Mouse (Mus musculus) cerebellum, postnatal 10 days (tissue): ENCODE measurements around the gene Daglb.
A peak's percentile ranks its signal among the peaks of the same experiment; 100 is the strongest.
"Not testable (repeated sequence)": the region's sequence is repeated elsewhere in the genome, so short reads cannot be mapped to it uniquely, and the experiment has no call there.

ENCODE experiments used
- DNase-seq, 2 experiments: peaks; one replicate each; pipeline ENCODE4 v3.0.0; 2021; ENCODE audit warnings: mixed read lengths in 2 of 2

Gene Daglb

GRCm38 (mm10) chr5:143487998-143488397, 23.6 kb downstream of the Daglb start:
- no peak for DNase-seq

GRCm38 (mm10) chr5:143489749-143490342, 25.5 kb downstream of the Daglb start:
- no peak for DNase-seq

GRCm38 (mm10) chr5:143491736-143492135, 27.4 kb downstream of the Daglb start:
- DNase-seq: no peak

- DNase-seq: no peak
Observed at GRCm38 (mm10) chr5:143493163-143493562, 28.8 kb downstream of the Daglb start.

- DNase-seq: no peak
Observed at GRCm38 (mm10) chr5:143495708-143496107, 31.3 kb downstream of the Daglb start.

GRCm38 (mm10) chr5:143497451-143497850, 33.1 kb downstream of the Daglb start:
- DNase-seq: no peak

GRCm38 (mm10) chr5:143499197-143499596, 34.8 kb downstream of the Daglb start:
- no peak for DNase-seq

- DNase-seq: no peak
Observed at GRCm38 (mm10) chr5:143499686-143500085, 35.3 kb downstream of the Daglb start.

- DNase-seq: not testable (repeated sequence)
Observed at GRCm38 (mm10) chr5:143500711-143501110, 36.3 kb downstream of the Daglb start.

GRCm38 (mm10) chr5:143501140-143501539, 36.8 kb downstream of the Daglb start:
- no peak for DNase-seq

- DNase-seq: peak; percentile 38 to 52
Observed at GRCm38 (mm10) chr5:143501649-143502048, 37.3 kb downstream of the Daglb start.

- DNase-seq: no peak
Observed at GRCm38 (mm10) chr5:143502899-143503557, 38.6 kb downstream of the Daglb start.

GRCm38 (mm10) chr5:143503740-143504139, 39.4 kb downstream of the Daglb start:
- no peak for DNase-seq

GRCm38 (mm10) chr5:143504453-143504852, 40.1 kb downstream of the Daglb start:
- peak in 1 of 2 experiments; percentile 44 for DNase-seq

GRCm38 (mm10) chr5:143505056-143505455, 40.7 kb downstream of the Daglb start:
- DNase-seq: peak; percentile 56 to 70

GRCm38 (mm10) chr5:143505545-143505944, 41.2 kb downstream of the Daglb start:
- no peak for DNase-seq

- no peak for DNase-seq
Observed at GRCm38 (mm10) chr5:143509294-143509693, 44.9 kb downstream of the Daglb start.

- no peak for DNase-seq
Observed at GRCm38 (mm10) chr5:143509737-143510136, 45.4 kb downstream of the Daglb start.

- no peak for DNase-seq
Observed at GRCm38 (mm10) chr5:143511577-143511976, 47.2 kb downstream of the Daglb start.

GRCm38 (mm10) chr5:143512305-143512704, 47.9 kb downstream of the Daglb start:
- no peak for DNase-seq

GRCm38 (mm10) chr5:143514878-143515277, 50.5 kb downstream of the Daglb start:
- no peak for DNase-seq

GRCm38 (mm10) chr5:143517005-143517404, 52.6 kb downstream of the Daglb start:
- DNase-seq: no peak

GRCm38 (mm10) chr5:143517436-143517835, 53.1 kb downstream of the Daglb start:
- DNase-seq: no peak

- no peak for DNase-seq
Observed at GRCm38 (mm10) chr5:143518045-143518591, 53.7 kb downstream of the Daglb start.
